Mouse (Mus musculus): ENCODE results near the gene Ptpn3.
A peak's percentile ranks its signal among the peaks of the same experiment; 100 is the strongest.

DNA sequence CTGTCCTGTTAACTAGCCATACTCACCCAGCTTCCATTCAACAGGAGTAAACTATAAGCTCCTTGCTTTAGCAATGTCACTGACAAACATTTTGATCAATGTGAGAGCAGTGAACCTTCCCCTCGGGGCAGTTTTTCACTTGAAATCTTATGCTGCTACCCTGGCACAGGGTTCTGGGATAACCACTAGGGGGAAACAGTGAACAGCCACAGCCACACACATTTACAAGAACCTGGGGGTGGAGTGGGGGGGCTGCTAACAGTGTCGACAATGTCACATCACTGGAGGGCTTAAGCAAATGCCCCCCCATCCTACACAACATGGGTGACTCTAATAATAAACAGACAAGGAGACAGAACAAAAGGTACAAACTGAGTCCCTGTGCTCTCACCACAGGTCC lies 51.0 kb downstream of the Ptpn3 start:
- TF ChIP-seq CTCF (IDR thresholded peaks at IDR 0.05; ENCODE audit: low read depth), result peak; percentile 75
- no peak for TF ChIP-seq EP300 (optimal IDR thresholded peaks at IDR 0.05)
